Mouse (Mus musculus): ENCODE data around the gene Mroh2a.

Gene Mroh2a

DNA sequence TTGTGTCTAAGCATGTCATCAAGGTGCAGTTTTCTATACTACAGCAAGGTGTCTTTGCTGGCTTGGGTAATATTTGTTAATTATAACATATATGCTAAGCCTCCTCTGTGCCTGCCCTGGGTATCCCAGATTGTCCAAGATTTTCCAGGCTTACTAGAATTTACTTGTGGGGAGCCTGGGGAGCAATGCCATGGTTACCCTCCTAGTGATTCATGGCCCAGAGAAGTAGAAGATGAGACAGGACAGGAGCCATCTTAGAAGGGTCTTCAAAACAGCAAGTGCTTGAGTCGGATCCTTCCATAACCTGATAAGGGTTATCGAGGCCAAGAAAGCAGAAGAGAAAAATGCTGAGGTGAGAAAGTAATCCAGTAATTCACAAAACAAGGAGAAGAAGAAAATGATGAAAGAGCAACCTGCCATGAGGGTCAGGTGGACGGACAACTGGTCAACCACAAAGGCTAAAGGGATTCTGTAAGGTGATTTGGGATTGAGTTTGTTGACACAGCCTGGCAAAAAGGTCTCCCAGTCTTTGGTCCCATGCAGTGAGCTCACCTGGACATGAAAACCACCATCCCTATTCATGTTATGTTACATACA is 64.7 kb downstream of the Mroh2a start:
- no peak for DNase-seq (ENCODE audit: low spot score in 2 of 2)

- no peak for DNase-seq (ENCODE audit: low spot score in 2 of 2)
Observed at GRCm38 (mm10) chr1:88292057-88292456, 65.3 kb downstream of the Mroh2a start.

DNA sequence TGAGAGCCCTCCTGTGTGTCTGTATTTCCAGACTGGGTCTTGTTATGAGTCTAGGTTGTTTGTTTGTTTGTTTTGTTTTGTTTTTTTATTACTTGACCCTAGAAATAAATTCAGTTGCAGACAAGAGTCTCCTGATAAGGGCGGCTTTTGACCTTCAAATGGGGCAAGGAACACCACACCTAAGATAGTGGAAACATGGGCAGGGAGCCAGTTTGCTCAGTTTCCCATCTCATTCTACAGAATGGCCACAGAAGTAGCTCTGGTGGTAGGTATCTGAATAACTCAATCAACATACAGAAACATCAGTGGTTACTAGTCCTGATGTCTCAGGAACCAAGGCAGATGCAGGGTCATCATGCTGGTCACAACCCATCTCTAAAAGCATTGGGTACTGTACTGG is 67.9 kb downstream of the Mroh2a start:
- no peak for DNase-seq (ENCODE audit: low spot score in 2 of 2)

GRCm38 (mm10) chr1:88296171-88296920 is 69.6 kb downstream of the Mroh2a start:
- DNase-seq (ENCODE audit: low spot score in 2 of 2), result no peak

GRCm38 (mm10) chr1:88297480-88298258 is 70.9 kb downstream of the Mroh2a start:
- no peak for DNase-seq (ENCODE audit: low spot score in 2 of 2)

- DNase-seq (ENCODE audit: low spot score in 2 of 2), result no peak
Observed at GRCm38 (mm10) chr1:88298686-88299528, 72.1 kb downstream of the Mroh2a start.

GRCm38 (mm10) chr1:88299529-88299945 is 72.8 kb downstream of the Mroh2a start:
- no peak for DNase-seq (ENCODE audit: low spot score in 2 of 2)

GRCm38 (mm10) chr1:88300301-88301050 is 73.7 kb downstream of the Mroh2a start:
- DNase-seq (ENCODE audit: low spot score in 2 of 2), result no peak

- DNase-seq (ENCODE audit: low spot score in 2 of 2), result no peak
Observed at GRCm38 (mm10) chr1:88301121-88302014, 74.6 kb downstream of the Mroh2a start.

DNA sequence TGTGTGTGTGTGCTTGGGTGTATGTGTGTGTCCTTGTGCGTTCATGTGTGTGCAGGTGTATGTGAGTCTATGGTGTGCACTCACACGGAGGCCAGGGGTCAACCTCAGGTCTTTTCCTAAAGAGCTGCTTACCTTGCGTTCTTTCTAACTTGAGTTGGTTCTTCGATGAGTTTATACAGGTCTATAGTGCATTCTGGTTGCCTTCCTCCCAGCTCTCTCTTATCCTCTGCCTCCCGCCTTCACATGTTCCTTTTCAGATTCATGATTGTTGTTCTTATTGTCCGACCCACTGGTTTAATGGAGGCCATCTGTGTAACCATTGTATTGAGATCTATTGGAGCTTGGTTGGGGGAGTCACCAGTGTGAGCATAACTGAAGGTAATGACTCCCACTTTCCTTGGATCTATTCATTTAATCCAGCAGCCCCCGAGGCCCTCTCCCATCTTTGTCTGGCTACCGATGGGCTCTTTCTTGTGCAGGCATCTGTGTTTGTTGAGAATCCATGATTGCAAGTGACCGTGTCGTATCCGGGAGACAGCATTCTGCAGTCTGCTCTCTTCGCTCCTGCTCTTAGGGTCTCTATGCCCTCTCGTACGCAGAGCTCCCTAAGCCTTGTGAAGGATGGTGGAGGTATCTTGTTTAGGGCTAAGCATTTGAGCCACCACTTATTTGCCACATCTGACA is 75.4 kb downstream of the Mroh2a start:
- DNase-seq (ENCODE audit: low spot score in 2 of 2), result no peak

- no peak for DNase-seq (ENCODE audit: low spot score in 2 of 2)
Observed at GRCm38 (mm10) chr1:88303762-88304161, 77.0 kb downstream of the Mroh2a start.

- no peak for DNase-seq (ENCODE audit: low spot score in 2 of 2)
Observed at GRCm38 (mm10) chr1:88304261-88304985, 77.6 kb downstream of the Mroh2a start.

DNA sequence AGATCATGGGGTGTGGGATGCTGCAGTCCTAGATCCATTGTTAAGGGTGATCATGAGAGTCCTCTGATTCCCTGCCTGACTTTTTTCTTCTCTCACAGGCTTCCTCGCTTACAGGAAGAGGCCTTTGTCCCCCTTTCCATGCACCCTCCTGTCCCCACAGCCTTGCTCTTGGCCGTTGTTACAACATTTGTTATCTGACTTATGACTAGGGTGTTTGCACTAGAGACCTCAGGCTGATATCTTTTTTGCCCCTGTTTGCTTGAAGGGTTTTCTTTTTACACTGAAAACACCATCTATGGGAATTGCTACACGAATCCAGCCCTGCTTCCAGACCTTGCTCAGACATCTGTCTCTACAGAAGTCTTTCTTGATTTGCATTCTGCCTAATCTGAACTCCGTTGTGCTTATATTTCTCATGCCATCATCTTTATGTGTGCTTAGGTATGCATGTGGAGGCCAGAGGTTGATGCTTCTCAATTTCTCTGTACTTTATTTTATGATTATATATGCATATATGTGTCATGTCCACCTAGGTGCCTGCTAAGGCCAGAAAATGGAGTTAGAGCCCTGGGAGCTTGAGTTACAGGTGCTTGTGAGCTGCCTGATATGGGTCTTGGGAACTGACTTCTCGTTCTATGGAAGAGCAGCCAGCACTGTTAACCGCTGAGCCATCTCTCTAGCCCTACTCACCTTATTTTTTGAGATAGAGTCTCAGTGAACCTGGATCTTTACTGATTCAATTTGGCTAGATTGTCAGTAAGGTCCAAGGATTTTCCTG is 78.4 kb downstream of the Mroh2a start:
- DNase-seq (ENCODE audit: low spot score in 2 of 2), result no peak

DNA sequence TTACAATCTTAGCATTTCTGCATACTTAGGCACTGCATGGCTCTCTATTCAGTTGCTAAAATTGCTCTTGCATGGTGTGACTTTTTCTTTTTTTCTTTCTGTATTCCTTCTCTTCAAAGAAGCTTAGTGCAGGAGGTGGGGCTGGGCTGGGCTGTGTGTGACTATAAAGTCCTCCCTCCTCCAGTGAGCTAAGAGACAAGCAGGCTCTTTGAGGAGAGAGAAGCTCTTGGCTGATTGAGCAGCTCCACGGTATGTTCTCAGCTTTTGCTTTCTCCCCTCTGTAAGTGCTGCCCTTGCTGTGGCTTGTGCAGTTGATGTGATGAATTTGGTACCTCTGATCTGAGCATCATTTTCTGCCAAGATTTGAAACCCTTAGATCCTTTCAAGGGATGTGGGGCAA is 79.8 kb downstream of the Mroh2a start:
- no peak for DNase-seq (ENCODE audit: low spot score in 2 of 2)

- no peak for DNase-seq (ENCODE audit: low spot score in 2 of 2)
Observed at GRCm38 (mm10) chr1:88307180-88307579, 80.4 kb downstream of the Mroh2a start.

DNA sequence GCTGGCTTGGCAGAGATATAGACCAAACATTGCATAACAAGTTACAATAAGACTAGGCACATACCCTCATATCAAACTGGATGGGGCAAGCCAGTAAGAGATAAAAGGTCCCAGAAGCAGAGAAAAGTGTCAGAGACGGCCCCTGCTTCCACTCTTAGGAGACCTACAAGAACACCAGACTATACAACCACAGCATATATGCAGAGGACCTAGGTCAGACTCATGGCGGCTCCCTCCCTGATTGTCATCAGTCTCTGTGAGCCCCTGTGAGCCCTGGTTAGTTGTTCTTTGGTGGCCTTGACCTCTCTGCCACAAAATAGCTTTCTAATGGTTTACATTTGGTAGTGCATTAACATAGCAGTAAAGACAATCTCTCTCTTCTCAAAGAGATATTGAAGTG is 82.2 kb downstream of the Mroh2a start:
- DNase-seq (ENCODE audit: low spot score in 2 of 2), result no peak

DNA sequence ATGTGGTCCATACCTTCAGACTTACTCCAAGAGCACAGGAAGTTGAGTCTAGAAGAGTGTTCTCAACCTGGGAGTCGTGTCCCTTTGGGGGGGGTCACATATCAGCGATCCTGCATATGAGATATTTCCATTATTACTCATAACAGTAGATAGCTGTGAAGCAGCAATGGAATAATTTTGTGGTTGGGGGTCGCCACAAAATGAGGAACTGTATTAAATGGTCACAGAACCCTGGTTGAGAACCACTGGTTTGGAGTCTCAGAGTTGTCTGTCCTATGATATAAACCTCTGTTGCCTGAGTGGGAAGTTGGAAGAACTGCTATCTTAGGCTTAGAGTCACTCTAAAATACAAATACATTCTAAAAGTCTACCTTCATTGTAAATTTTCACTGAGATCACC is 83.1 kb downstream of the Mroh2a start:
- DNase-seq (ENCODE audit: low spot score in 2 of 2), result no peak

DNA sequence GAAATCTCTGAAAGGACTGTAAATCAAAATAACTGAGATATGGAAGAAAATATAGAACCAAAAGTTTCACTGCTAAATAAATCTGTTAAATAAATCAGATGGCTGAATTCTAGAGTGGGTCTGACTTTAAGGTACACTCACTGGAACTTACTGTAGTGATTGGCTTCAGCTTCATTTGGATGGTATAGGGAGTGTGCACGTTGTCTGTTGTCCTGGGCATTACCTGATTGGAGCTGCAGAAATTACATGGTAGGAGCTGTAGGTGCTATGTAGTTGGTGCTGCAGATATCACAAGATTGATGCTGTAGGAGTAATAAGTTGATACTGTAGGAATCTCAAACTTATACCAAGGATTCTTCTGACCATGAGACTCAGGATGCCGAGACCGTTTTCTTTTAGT is 83.6 kb downstream of the Mroh2a start:
- no peak for DNase-seq (ENCODE audit: low spot score in 2 of 2)

Data from frontal cortex, postnatal 10 days (tissue).